Mouse (Mus musculus) heart, postnatal 14 days (tissue): ENCODE data around the gene Cd80. TPM values are rescaled to one million over a fixed set of nuclear protein-coding genes. Genes with fewer than 3 reads are reported as not detected.
"Not testable (repeated sequence)": the region's sequence is repeated elsewhere in the genome, so short reads cannot be mapped to it uniquely, and the experiment has no call there.

Experiments used
- DNase-seq, 2 experiments: peaks; one replicate each; pipeline ENCODE4 v3.0.0; 2021 to 2022
- intact Hi-C: fragments of 180-260 bp; cut with DNase I; formaldehyde crosslinking; loops from one replicate; pipeline ENCODE4 v1.15.1; 2025
- total RNA-seq, 2 experiments: library from RNA; stranded (reverse); gene quantifications; 2 replicates each; pipeline ENCODE4 v1.2.3; 2021

Gene Cd80
- total RNA-seq, 2 experiments from 2014 or later, result 0.33 to 0.37 TPM

DNA sequence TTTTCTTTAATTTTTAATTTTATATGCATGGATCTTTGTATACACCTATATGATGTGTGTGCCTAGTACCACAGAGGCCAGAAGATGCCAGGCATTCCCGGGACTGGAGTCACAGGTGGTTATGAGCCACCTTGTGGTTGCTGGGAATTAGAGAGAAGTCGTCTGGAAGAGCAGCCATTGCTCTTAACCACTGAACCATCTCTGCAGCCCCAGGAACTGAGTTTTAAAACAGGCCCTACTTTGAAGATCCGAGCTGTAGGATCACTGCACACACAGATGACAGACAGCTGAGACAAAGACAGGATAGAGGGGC lies 13.3 kb downstream of the Cd80 start:
- intact Hi-C loops, result no loop called here
- DNase-seq, result no peak

DNA sequence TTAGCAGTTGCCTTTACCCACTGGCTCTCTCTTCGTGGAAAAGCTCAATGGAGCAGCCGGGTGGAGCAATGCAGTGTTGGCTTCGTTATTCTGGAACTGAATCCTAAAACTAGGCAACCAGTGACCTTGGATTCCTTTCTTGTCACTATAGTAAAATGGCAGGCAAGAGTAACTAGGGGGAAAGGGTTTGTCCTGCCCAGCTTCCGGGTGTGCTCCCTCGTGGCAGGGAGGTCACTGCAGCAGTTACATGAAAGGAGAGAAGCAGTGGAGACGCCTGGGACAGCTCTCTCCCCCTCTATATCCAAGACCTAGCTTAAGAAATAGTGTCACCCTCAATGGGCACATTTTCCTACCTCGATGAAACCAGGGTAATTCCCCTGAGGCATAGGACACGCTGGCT lies 14.1 kb downstream of the Cd80 start:
- intact Hi-C loops, result no loop called here

DNA sequence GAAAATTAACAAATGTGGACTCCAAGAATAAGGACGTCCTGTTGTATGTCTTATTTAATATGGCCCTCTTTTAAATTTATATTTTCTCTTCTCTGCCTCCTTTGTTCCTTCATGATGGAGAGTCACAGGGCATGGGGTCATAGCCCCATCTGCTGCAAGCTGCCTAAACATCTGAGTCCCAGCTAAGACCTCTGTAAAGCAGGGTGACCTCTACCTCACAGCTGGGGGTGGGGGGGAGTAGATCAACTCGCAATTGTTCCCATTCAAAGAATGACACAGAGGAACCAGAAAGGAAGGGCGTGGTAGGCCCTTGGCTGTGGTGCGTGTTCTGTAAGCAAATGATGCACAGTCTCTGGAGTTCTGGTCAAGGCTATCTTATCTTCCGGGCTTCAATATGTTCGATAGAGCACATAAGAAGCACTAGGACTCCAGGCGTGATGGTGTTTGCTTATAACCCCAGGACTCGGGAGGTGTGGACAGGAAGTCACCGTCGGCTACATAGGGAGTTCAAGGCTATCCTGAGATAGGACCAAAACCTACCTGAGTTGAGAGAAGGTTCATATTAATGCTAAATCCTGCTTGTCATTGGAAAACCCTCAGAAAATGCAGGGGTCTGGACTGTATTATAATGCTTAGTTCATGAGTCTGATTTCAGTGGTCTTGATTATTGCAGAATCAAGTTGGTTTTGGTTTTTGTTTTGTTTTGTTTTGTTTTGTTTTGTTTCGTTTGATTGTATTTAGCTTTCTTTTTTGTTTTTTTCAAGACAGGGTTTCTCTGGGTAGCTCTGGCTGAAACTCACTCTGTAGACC lies 16.5 kb downstream of the Cd80 start:
- intact Hi-C loops, result no loop called here
- no peak for DNase-seq

More for the DNA sequence above, 14.1 kb downstream of the Cd80 start:
- no peak for DNase-seq

DNA sequence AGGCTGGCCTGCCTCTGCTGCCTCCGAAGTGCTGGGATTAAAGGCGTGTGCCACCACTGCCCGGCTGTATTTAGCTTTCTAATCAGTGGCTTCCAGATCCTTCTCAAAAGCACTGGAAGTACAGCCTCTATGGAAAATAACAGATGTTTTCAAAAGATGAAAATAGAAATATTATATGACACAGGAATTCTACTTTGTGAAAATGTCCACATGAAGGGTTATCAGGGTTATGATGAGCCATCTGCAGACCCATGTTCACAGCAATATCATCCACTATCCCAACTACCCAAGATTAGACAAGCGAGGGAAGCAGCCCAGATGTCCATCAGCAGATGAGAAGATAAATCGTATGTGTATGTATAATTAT lies 17.1 kb downstream of the Cd80 start:
- no peak for DNase-seq
- intact Hi-C loops, result no loop called here

GRCm38 (mm10) chr16:38473661-38474060 lies 18.3 kb downstream of the Cd80 start:
- intact Hi-C loops, result no loop called here
- DNase-seq, result no peak

DNA sequence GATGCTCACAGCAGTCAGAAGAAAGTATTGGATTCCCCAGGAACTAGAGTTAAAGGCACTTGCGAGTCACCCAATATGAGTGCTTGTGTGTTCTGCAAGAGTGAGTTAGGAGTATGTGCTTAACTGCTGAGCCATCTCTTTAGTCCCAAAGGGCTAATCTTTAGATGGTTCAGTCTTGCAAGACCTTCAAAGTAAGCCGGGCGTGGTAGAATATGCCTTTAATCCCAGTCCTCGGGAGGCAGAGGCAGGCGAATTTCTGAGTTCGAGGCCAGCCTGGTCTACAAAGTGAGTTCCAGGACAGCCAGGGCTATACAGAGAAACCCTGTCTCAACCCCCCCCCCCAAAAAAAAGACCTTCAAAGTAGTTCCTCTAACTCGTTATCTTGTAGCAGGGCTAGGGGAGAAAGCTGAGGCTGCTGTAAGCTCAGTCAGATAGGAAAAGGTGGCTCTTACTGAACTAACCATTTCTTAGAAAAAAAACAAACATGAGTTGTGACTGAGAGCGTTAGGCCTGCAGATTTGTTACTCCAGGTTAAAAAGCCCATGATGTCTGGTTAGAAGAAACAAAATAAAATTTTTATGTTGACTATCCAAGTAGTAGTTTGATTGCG lies 19.4 kb downstream of the Cd80 start:
- DNase-seq, result no peak
- intact Hi-C loops, result no loop called here

DNA sequence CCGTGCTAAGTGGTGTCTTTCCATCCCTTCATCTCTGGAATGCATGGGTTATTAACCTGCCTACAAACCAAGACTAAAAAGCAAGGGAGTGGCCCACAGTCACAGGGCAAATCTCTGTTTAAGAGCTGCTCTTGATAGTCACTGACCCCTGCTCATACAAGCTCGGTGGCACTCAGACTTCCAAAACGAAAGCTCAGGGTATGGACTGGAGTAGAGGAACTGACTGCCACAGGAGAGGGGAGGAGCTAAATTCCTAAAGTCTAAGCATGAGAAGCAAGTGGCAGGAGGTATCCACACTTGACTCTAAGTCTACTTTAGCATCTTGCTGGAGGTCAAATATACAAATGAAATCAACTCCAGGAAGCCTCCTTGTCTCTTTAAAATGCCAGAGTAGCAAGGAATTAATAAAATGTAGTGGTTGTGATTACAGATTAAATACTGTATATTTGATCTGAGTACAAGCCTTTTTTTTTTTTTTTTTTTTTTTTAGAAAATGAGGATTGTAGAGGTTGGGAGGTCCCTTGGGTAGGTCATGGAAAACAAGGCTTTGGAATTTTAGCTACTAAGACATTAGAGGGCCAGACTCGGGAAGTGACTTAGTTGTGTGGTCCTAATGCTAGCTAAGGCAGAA lies 20.4 kb downstream of the Cd80 start:
- intact Hi-C loops, result no loop called here
- DNase-seq, result no peak

DNA sequence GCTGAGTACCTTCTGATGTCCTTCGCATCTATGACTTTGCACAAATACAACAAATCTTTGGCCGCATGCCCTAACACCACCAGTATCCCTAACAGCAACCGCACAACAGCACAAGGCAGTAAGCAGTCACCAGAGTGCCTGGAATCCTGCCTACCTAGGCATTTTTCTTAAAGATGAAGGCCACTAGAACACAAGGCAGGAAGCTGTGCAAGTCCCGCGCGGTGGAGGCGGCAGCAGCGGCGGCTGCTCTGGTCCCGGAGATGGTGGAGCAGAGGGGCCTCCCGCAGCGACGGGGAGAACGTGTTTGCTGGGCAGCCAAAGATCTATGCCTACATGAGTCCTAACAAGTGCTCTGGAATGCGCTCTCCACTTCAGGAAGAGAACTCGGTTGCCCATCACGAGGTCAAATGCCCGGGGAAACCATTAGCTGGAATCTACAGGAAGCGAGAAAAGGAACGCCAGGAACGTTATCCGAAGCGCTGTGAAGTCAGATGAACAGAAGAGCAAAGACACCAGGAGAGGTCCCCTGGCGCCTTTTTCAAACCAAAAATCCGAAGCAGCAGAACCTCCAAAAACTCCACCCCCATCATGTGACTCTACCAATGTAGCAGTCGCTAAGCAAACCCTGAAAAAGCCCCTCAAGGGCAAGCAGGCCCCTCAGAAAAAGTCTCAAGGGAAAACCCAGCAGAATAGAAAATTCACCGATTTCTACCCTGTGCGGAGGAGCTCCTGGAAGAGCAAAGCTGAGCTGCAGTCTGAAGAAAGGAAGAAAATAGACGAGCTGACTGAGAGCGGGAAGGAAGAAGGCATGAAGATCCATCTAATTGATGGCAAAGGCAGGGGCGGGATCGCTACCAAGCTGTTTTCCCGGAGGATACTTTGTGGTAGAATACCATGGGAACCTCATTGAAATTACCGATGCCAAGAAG lies 21.2 kb downstream of the Cd80 start:
- intact Hi-C loops, result no loop called here

GRCm38 (mm10) chr16:38477241-38477608 lies 21.9 kb downstream of the Cd80 start:
- intact Hi-C loops, DNase-seq: not testable (repeated sequence)

More for the DNA sequence above, 21.2 kb downstream of the Cd80 start:
- DNase-seq, result peak; percentile 44 to 55

DNA sequence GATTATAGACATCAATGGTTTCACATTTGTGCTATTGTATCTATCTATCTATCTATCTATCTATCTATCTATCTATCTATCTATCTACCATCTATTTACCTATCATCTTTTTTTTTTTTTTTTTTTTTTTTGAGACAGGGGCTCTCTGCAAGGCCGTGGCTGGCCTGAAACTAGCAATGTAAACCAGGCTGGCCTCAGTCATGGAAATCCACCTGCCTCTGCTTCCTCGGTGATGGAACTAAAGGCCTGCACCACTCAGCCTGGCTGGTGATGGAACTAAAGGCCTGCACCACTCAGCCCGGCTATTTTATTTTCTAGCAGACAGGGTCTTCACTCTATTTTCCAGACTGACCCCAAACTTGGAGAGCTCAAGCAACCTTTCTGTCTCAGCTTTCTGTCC lies 22.9 kb downstream of the Cd80 start:
- intact Hi-C loops, result no loop called here
- DNase-seq, result no peak

DNA sequence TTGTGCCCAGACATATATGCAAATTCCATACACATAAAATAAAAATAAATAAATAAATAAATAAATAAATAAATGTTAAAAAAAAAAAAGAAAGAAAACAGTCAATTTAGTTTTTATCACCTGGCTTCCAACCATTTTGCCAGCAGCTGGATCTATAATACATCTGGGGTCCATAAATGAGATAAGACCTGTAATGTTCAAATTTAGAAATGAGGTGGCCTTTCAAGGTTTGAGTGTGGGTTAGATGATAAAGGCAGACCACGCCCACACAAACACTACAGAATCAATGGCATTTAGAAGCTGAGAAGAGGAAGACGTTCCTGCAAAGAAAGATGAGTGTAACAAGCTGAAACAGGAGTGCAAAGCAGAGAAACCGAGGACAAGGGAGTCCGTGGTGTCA lies 26.0 kb downstream of the Cd80 start:
- intact Hi-C loops, result loop anchor here (5.0 kb wide), 1 partner anchor 89 kb away; no protein-coding TSS in a partner anchor
- DNase-seq, result no peak

DNA sequence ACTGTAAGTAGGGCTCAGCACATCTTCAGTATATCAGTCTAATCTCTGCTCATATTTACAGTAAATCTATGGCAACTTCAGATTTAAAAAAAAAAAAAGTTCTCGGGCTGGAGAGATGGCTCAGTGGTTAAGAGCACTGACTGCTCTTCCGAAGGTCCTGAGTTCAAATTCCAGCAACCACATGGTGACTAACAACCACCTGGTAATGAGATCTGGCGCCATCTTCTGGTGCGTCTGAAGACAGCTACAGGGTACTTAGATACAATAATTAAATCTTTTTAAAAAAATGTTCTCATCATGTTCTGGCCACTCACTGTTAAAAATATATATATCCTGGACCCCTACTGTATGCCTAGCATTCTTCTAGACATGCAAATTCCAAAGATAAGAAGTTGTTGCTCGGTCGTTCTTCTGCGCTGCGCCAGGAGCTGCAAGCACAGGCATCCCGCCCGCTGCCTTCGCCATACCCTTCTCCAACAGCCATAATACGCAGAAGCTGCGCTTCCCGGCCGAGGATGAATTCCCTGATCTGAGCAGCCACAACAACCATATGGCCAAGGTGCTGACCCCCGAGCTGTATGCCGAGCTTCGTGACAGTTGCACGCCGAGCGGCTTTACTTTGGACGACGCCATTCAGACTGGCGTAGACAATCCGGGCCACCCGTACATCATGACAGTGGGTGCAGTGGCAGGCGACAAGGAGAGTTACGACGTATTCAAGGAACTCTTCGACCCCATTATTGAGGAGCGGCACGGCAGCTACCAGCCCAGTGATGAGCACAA lies 27.6 kb downstream of the Cd80 start:
- peak; percentile 47 to 66 for DNase-seq
- intact Hi-C loops, result loop anchor here (5.0 kb wide), 1 partner anchor 91 kb away; no protein-coding TSS in a partner anchor

DNA sequence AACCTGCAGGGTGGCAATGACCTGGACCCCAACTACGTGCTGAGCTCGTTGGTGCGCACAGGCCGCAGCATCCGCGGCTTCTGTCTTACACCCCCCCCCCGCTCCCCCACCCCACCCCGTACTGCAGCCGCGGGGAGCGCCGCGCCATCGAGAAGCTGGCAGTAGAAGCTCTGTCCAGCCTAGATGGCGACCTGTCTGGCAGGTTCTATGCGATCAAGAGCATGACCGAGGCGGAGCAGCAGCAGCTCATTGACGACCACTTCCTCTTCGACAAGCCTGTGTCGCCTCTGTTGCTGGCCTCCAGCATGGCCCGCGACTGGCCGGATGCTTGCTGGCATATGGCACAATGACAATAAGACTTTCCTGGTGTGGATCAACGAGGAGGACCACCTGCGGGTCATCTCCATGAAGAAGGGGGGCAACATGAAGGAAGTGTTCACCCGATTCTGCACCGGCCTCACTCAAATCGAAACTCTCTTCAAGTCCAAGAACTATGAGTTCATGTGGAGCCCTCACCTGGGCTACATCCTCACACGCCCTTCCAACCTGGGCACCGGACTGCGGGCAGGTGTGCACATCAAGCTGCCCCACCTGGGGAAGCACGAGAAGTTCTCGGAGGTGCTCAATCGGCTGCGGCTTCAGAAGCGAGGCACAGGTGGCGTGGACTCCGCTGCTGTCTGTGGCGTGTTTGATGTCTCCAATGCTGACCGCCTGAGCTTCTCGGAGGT lies 28.4 kb downstream of the Cd80 start:
- intact Hi-C loops, result loop anchor here (2.0 to 5.0 kb wide), 2 partner anchors 91 to 139 kb away; no protein-coding TSS in a partner anchor

GRCm38 (mm10) chr16:38492551-38492950 lies 37.2 kb downstream of the Cd80 start:
- no peak for DNase-seq
- intact Hi-C loops, result no loop called here

More for the DNA sequence above, 28.4 kb downstream of the Cd80 start:
- peak in 1 of 2 experiments; percentile 14 for DNase-seq

GRCm38 (mm10) chr16:38493890-38494289 lies 38.5 kb downstream of the Cd80 start:
- intact Hi-C loops, result no loop called here
- no peak for DNase-seq

- intact Hi-C loops, result no loop called here
These were observed 41.3 kb downstream of the Cd80 start for GRCm38 (mm10) chr16:38496604-38497140.

GRCm38 (mm10) chr16:38502469-38502868 lies 47.1 kb downstream of the Cd80 start:
- no peak for DNase-seq
- intact Hi-C loops, result no loop called here

More at GRCm38 (mm10) chr16:38496604-38497140, 41.3 kb downstream of the Cd80 start:
- DNase-seq, result no peak

DNA sequence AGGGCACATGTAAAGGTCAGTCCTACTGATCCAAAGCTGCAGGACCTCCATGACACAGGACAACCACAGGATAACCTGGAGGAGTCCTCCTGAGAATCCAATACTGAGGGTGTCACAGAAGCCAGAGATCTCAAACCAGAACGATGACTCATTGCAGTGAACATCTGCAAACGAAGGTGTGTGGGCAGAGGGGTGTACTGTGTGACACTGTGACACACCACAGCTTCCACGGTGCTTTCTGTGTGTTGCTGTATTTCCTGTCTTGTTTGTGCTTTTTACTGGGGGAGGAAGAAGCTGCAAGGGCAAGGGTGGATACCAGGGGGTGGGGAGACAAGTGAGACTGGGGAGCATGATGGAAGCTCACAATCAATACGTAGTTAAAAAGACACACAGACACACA lies 48.2 kb downstream of the Cd80 start:
- intact Hi-C loops, result no loop called here
- DNase-seq, result no peak
